Mouse (Mus musculus) neural tube, embryonic 12.5 days (tissue): Measurements from ENCODE around the gene Smchd1. TPM values are rescaled to one million over a fixed set of nuclear protein-coding genes. Genes with fewer than 3 reads are reported as not detected.

ENCODE experiments used
- ATAC-seq: fragments of 200-750 bp; cut with Nextera tagmentation; 2 replicates; pipeline ENCODE4 v1.8.0; 2017; ENCODE audit warnings: low read depth, mild to moderate bottlenecking, moderate TSS enrichment, moderate library complexity; ENCODE audit not compliant: low FRiP score
- H3K27ac ChIP-seq: fragments of 300-500 bp; sonication (generic); 2 replicates; pipeline ENCODE4 v1.5.1; 2016
- H3K27me3 ChIP-seq: fragments of 300-500 bp; sonication (generic); replicated peaks from 2 replicates; pipeline ENCODE4 v1.6.1; 2016; ENCODE audit warnings: mild to moderate bottlenecking
- H3K36me3 ChIP-seq: fragments of 300-500 bp; sonication (generic); 2 replicates; pipeline ENCODE4 v1.6.1; 2016; ENCODE audit warnings: mild to moderate bottlenecking
- H3K4me1 ChIP-seq: fragments of 300-500 bp; sonication (generic); 2 replicates; pipeline ENCODE4 v1.6.1; 2016
- H3K4me2 ChIP-seq: fragments of 300-500 bp; sonication (generic); replicated peaks from 2 replicates; pipeline ENCODE4 v1.6.1; 2016; ENCODE audit warnings: mild to moderate bottlenecking
- H3K4me3 ChIP-seq: fragments of 300-500 bp; sonication (generic); 2 replicates; pipeline ENCODE4 v1.5.1; 2016
- H3K9ac ChIP-seq: fragments of 300-500 bp; sonication (generic); 2 replicates; pipeline ENCODE4 v1.6.1; 2016; ENCODE audit warnings: mild to moderate bottlenecking
- H3K9me3 ChIP-seq: fragments of 300-500 bp; sonication (generic); 2 replicates; pipeline ENCODE4 v1.6.1; 2016; ENCODE audit warnings: mild to moderate bottlenecking
- WGBS: fragments of 180-500 bp; shearing (Covaris S2); methylation state at CpG from one replicate; pipeline ENCODE4 v1.1.7; 2016; 5-methylcytosine and 5-hydroxymethylcytosine counted together
- polyA plus RNA-seq: library from polyadenylated mRNA; unstranded; fragments of >200 nt; fragmentation: Nextera tagmentation; extraction: Ambion mirVana; gene quantifications from 2 replicates; pipeline ENCODE4 v1.2.1, GENCODE M21; 2016

The Smchd1 gene
- polyA plus RNA-seq, 1 experiment from 2014 or later = 53.1 TPM

GRCm38 (mm10) chr17:71306716-71307115 lies 168.4 kb downstream of the Smchd1 start:
- Histone ChIP-seq H3K9ac (no peak overlapping the region), H3K9me3 (no peaks in the 10 kb centered on the region), H3K4me1 (peaks cover 21% of the 10 kb centered on the region), H3K36me3 (no peaks in the 10 kb centered on the region), H3K4me3 (no peak overlapping the region), H3K27me3 (peaks cover 13% of the 10 kb centered on the region), H3K4me2 (no peak overlapping the region), H3K27ac (no peak overlapping the region)
- no peak for ATAC-seq
- 94% methylated on average over 4 of the region's 4 CpGs for WGBS

GRCm38 (mm10) chr17:71306091-71306490 lies 169.1 kb downstream of the Smchd1 start:
- Histone ChIP-seq H3K4me3 (no peak overlapping the region), H3K36me3 (no peaks in the 10 kb centered on the region), H3K27ac (no peak overlapping the region), H3K4me1 (peaks cover 16% of the 10 kb centered on the region), H3K4me2 (no peak overlapping the region), H3K27me3 (peaks cover 8% of the 10 kb centered on the region; the same call in 1 of the 2 replicates), H3K9me3 (no peaks in the 10 kb centered on the region), H3K9ac (no peak overlapping the region)
- ATAC-seq = no peak
- 90% methylated on average over 6 of the region's 6 CpGs for WGBS

- Histone ChIP-seq H3K4me2 (no peak overlapping the region), H3K27ac (no peak overlapping the region), H3K4me1 (no peaks in the 10 kb centered on the region), H3K36me3 (no peaks in the 10 kb centered on the region), H3K4me3 (no peak overlapping the region), H3K9me3 (no peaks in the 10 kb centered on the region), H3K27me3 (no peaks in the 10 kb centered on the region), H3K9ac (no peak overlapping the region)
- WGBS = 78% methylated on average over 6 of the region's 6 CpGs
- ATAC-seq = no peak
These were observed 171.7 kb downstream of the Smchd1 start for GRCm38 (mm10) chr17:71303444-71303843.

- Histone ChIP-seq H3K4me3 (no peak overlapping the region), H3K9ac (no peak overlapping the region), H3K27ac (no peak overlapping the region), H3K4me1 (no peaks in the 10 kb centered on the region), H3K9me3 (no peaks in the 10 kb centered on the region), H3K36me3 (no peaks in the 10 kb centered on the region), H3K27me3 (no peaks in the 10 kb centered on the region), H3K4me2 (no peak overlapping the region)
- WGBS = 75% methylated on average over 5 of the region's 5 CpGs
- no peak for ATAC-seq
These were observed 173.7 kb downstream of the Smchd1 start for GRCm38 (mm10) chr17:71301413-71301812.

- Histone ChIP-seq H3K36me3 (no peaks in the 10 kb centered on the region), H3K4me1 (no peaks in the 10 kb centered on the region), H3K9ac (no peak overlapping the region), H3K9me3 (no peaks in the 10 kb centered on the region), H3K4me2 (no peak overlapping the region), H3K27ac (no peak overlapping the region), H3K4me3 (no peak overlapping the region), H3K27me3 (no peaks in the 10 kb centered on the region)
- WGBS = 93% methylated on average over 2 of the region's 2 CpGs
- ATAC-seq = no peak
These were observed 174.8 kb downstream of the Smchd1 start for GRCm38 (mm10) chr17:71300338-71300737.

GRCm38 (mm10) chr17:71299879-71300278 lies 175.3 kb downstream of the Smchd1 start:
- Histone ChIP-seq H3K4me3 (no peak overlapping the region), H3K4me1 (no peaks in the 10 kb centered on the region), H3K9me3 (no peaks in the 10 kb centered on the region), H3K9ac (no peak overlapping the region), H3K27ac (no peak overlapping the region), H3K4me2 (no peak overlapping the region), H3K27me3 (no peaks in the 10 kb centered on the region), H3K36me3 (no peaks in the 10 kb centered on the region)
- no peak for ATAC-seq
- 92% methylated on average over 4 of the region's 4 CpGs for WGBS

GRCm38 (mm10) chr17:71294570-71294969 lies 180.6 kb downstream of the Smchd1 start:
- Histone ChIP-seq H3K27ac (no peak overlapping the region), H3K9ac (no peak overlapping the region), H3K27me3 (no peaks in the 10 kb centered on the region), H3K36me3 (no peaks in the 10 kb centered on the region), H3K4me3 (no peak overlapping the region), H3K4me2 (no peak overlapping the region), H3K9me3 (no peaks in the 10 kb centered on the region), H3K4me1 (no peaks in the 10 kb centered on the region)
- ATAC-seq = no peak
- WGBS = 90% methylated on average over 3 of the region's 3 CpGs

Other genes with a start within 250 kb of the Smchd1 start
- gene Emilin2, start 163.4 kb downstream of the Smchd1 start, polyA plus RNA-seq = 7.1 and 8.7 TPM in 2 replicates
- 2.6 and 3.4 TPM in 2 replicates for gene Gm4707, start 15.4 kb downstream of the Smchd1 start, polyA plus RNA-seq
- 31.4 and 33.7 TPM in 2 replicates for gene Ndc80, start 51.5 kb upstream of the Smchd1 start, polyA plus RNA-seq
- 0.94 and 0.95 TPM in 2 replicates for gene Spdya, start 76.7 kb upstream of the Smchd1 start, polyA plus RNA-seq
- 65.4 and 72.5 TPM in 2 replicates for gene Wdr43, start 140.6 kb upstream of the Smchd1 start, polyA plus RNA-seq
- 0.25 and 0.28 TPM in 2 replicates for gene Togaram2, start 197.9 kb upstream of the Smchd1 start, polyA plus RNA-seq